Mouse (Mus musculus) CH12.LX (cell line): Measurements from ENCODE around the gene C130074G19Rik. TPM values are rescaled to one million over a fixed set of nuclear protein-coding genes. Genes with fewer than 3 reads are reported as not detected.

Experiments
- DNase-seq: peaks from one replicate; pipeline ENCODE4 v3.0.0-alpha.2; 2013; ENCODE audit errors: extremely low read depth
- H3K27ac ChIP-seq: 2 replicates; pipeline ENCODE4 v1.5.1; 2012; ENCODE audit warnings: low read depth, mild to moderate bottlenecking, control low read depth, moderate library complexity; ENCODE audit not compliant: insufficient read depth
- H3K27me3 ChIP-seq: replicated peaks from 2 replicates; pipeline ENCODE3; 2012; ENCODE audit warnings: inconsistent platforms
- H3K36me3 ChIP-seq, 2 experiments: replicated peaks in 1 of 2; 2 replicates each; pipeline versions ENCODE3 to v1.6.1; 2012; ENCODE audit warnings: inconsistent platforms in 1 of 2, low read length in 1 of 2, mild to moderate bottlenecking in 1 of 2, mixed read lengths in 1 of 2, moderate library complexity in 1 of 2; ENCODE audit not compliant: control insufficient read depth in 1 of 2, insufficient read depth in 1 of 2
- H3K4me1 ChIP-seq, 2 experiments: 2 replicates each; pipeline ENCODE4 v1.6.1; 2012; ENCODE audit warnings: inconsistent platforms in 1 of 2, moderate library complexity in 1 of 2; ENCODE audit not compliant: insufficient read depth in 2 of 2, control insufficient read depth in 1 of 2
- H3K4me2 ChIP-seq: 2 replicates; pipeline ENCODE4 v1.6.1; 2012; ENCODE audit warnings: low read depth, mild to moderate bottlenecking, control low read depth; ENCODE audit not compliant: poor library complexity, insufficient read depth, severe bottlenecking
- H3K4me3 ChIP-seq, 3 experiments: fragments of 150-350 bp in 1 of 3; sonication (generic) in 1 of 3; replicated peaks in 1 of 3; 2 replicates each; pipeline versions ENCODE3 to v1.5.1; 2011 to 2012; ENCODE audit warnings: low read depth in 2 of 3, low read length in 2 of 3, mild to moderate bottlenecking in 2 of 3, moderate library complexity in 2 of 3, control low read depth in 1 of 3, improper control_type of control experiment in 1 of 3, inconsistent platforms in 1 of 3, mixed read lengths in 1 of 3; ENCODE audit not compliant: poor library complexity in 1 of 3
- H3K79me2 ChIP-seq: replicated peaks from 2 replicates; pipeline ENCODE4 v1.6.1; 2012; ENCODE audit warnings: mild to moderate bottlenecking, moderate library complexity; ENCODE audit not compliant: control insufficient read depth, poor library complexity, insufficient read depth, severe bottlenecking; ENCODE audit errors: extremely low read depth
- H3K9ac ChIP-seq: 2 replicates; pipeline ENCODE4 v1.6.1; 2012; ENCODE audit warnings: low read depth, mild to moderate bottlenecking, control low read depth, moderate library complexity; ENCODE audit not compliant: insufficient read depth
- H3K9me3 ChIP-seq: replicated peaks from 2 replicates; pipeline ENCODE3; 2012; ENCODE audit warnings: low read length, inconsistent platforms, mixed read lengths
- BHLHE40 ChIP-seq: IDR thresholded peaks from 2 replicates; pipeline ENCODE4 v1.6.1; 2011; ENCODE audit warnings: mild to moderate bottlenecking, low read depth, low read length, improper control_type of control experiment
- CHD2 ChIP-seq: IDR thresholded peaks from 2 replicates; pipeline ENCODE4 v1.6.1; 2011; ENCODE audit warnings: low read length, improper control_type of control experiment
- CTCF ChIP-seq, 2 experiments: IDR thresholded peaks in 1 of 2; conservative IDR thresholded peaks in 1 of 2; 2 replicates each; pipeline ENCODE4 v1.5.1; 2011 to 2012; ENCODE audit warnings: low read depth in 2 of 2, low read length in 2 of 2, improper control_type of control experiment in 1 of 2, inconsistent platforms in 1 of 2, mild to moderate bottlenecking in 1 of 2, moderate library complexity in 1 of 2
- E2F4 ChIP-seq: IDR thresholded peaks from 2 replicates; pipeline ENCODE4 v1.6.1; 2011; ENCODE audit warnings: low read depth, low read length, improper control_type of control experiment; ENCODE audit not compliant: insufficient replicate concordance
- GABPA ChIP-seq: IDR thresholded peaks from 2 replicates; pipeline ENCODE4 v1.6.1; 2012; ENCODE audit warnings: low read depth, low read length, improper control_type of control experiment, inconsistent platforms; ENCODE audit not compliant: insufficient replicate concordance
- HCFC1 ChIP-seq: IDR thresholded peaks from 2 replicates; pipeline ENCODE4 v1.6.1; 2012; ENCODE audit warnings: low read depth, mild to moderate bottlenecking, inconsistent platforms, low read length, improper control_type of control experiment
- JUND ChIP-seq: conservative IDR thresholded peaks from 2 replicates; pipeline ENCODE4 v1.6.1; 2011; ENCODE audit warnings: low read depth, low read length, improper control_type of control experiment
- KAT2A ChIP-seq: IDR thresholded peaks from 2 replicates; pipeline ENCODE4 v1.6.1; 2012; ENCODE audit warnings: low read length, improper control_type of control experiment, inconsistent platforms; ENCODE audit not compliant: insufficient replicate concordance
- MAX ChIP-seq: IDR thresholded peaks from 2 replicates; pipeline ENCODE4 v1.6.1; 2011; ENCODE audit warnings: low read length, improper control_type of control experiment
- MEF2A ChIP-seq: IDR thresholded peaks from 2 replicates; pipeline ENCODE4 v1.6.1; 2014; ENCODE audit warnings: low read depth, mild to moderate bottlenecking, inconsistent platforms, low read length, improper control_type of control experiment, borderline replicate concordance
- MXI1 ChIP-seq: IDR thresholded peaks from 2 replicates; pipeline ENCODE4 v1.6.1; 2011; ENCODE audit warnings: mild to moderate bottlenecking, low read depth, low read length, improper control_type of control experiment
- MYC ChIP-seq: IDR thresholded peaks from 2 replicates; pipeline ENCODE4 v1.6.1; 2011; ENCODE audit warnings: low read depth, mild to moderate bottlenecking, improper control_type of control experiment, low read length
- NELFE ChIP-seq: IDR thresholded peaks from 2 replicates; pipeline ENCODE4 v1.6.1; 2011; ENCODE audit warnings: low read depth, low read length, improper control_type of control experiment
- PAX5 ChIP-seq: IDR thresholded peaks from 2 replicates; pipeline ENCODE4 v1.6.1; 2012; ENCODE audit warnings: low read length, inconsistent platforms, mixed read lengths
- POLR2A ChIP-seq: IDR thresholded peaks from 2 replicates; pipeline ENCODE4 v1.6.1; 2011; ENCODE audit warnings: low read depth, mild to moderate bottlenecking, improper control_type of control experiment, low read length
- POLR2AphosphoS2 ChIP-seq: IDR thresholded peaks from 2 replicates; pipeline ENCODE4 v1.6.1; 2011; ENCODE audit warnings: low read depth, low read length, improper control_type of control experiment
- RAD21 ChIP-seq: IDR thresholded peaks from 2 replicates; pipeline ENCODE4 v1.6.1; 2011; ENCODE audit warnings: low read depth, mild to moderate bottlenecking, low read length, improper control_type of control experiment, moderate library complexity
- RCOR1 ChIP-seq: conservative IDR thresholded peaks from 2 replicates; pipeline ENCODE4 v1.6.1; 2012; ENCODE audit warnings: low read depth, mild to moderate bottlenecking, inconsistent platforms, low read length, improper control_type of control experiment
- SIN3A ChIP-seq: IDR thresholded peaks from 2 replicates; pipeline ENCODE4 v1.6.1; 2012; ENCODE audit warnings: low read length, improper control_type of control experiment, inconsistent platforms
- SMC3 ChIP-seq: IDR thresholded peaks from 2 replicates; pipeline ENCODE4 v1.6.1; 2011; ENCODE audit warnings: low read depth, low read length, improper control_type of control experiment
- TBP ChIP-seq: conservative IDR thresholded peaks from 2 replicates; pipeline ENCODE4 v1.6.1; 2011; ENCODE audit warnings: low read depth, low read length, improper control_type of control experiment
- TCF12 ChIP-seq: IDR thresholded peaks from 2 replicates; pipeline ENCODE4 v1.6.1; 2014; ENCODE audit warnings: low read depth, mild to moderate bottlenecking, inconsistent platforms, low read length, improper control_type of control experiment
- UBTF ChIP-seq: IDR thresholded peaks from 2 replicates; pipeline ENCODE4 v1.6.1; 2012; ENCODE audit warnings: low read depth, mild to moderate bottlenecking, inconsistent platforms, low read length, improper control_type of control experiment, moderate library complexity
- USF2 ChIP-seq: conservative IDR thresholded peaks from 2 replicates; pipeline ENCODE4 v1.6.1; 2011; ENCODE audit warnings: low read depth, low read length, improper control_type of control experiment
- ZKSCAN1 ChIP-seq: IDR thresholded peaks from 2 replicates; pipeline ENCODE4 v1.6.1; 2012; ENCODE audit warnings: low read depth, inconsistent platforms, low read length, improper control_type of control experiment, borderline replicate concordance
- ZNF384 ChIP-seq: IDR thresholded peaks from 2 replicates; pipeline ENCODE4 v1.6.1; 2012; ENCODE audit warnings: low read depth, low read length, improper control_type of control experiment, inconsistent platforms
- dilution Hi-C: fragments of 300-500 bp; cut with MboI; formaldehyde crosslinking; loops from 2 replicates; pipeline ENCODE4 v1.14.3; 2020; ENCODE audit warnings: low sequenced_read_pairs; ENCODE audit not compliant: extremely low pct_unique_long_range_greater_than_20kb, extremely low pct_ligation_motif_present
- in situ Hi-C: fragments of 300-500 bp; cut with MboI; formaldehyde crosslinking; loops from 3 replicates; pipeline ENCODE4 v1.14.3; 2019; ENCODE audit warnings: low sequenced_read_pairs, low pct_ligation_motif_present, low pct_unique_long_range_greater_than_20kb, mixed read lengths
- polyA plus RNA-seq: library from polyadenylated mRNA; unstranded; fragments of >175 nt; gene quantifications from 2 replicates; pipeline ENCODE4 v1.2.1, GENCODE M21; 2012; ENCODE audit warnings: low read depth; ENCODE audit not compliant: insufficient read length
- total RNA-seq, 2 experiments: library from RNA; depleted of rRNA; stranded (reverse); fragments of 300-350 nt in 1 of 2; fragments of >200 nt in 1 of 2; gene quantifications; 2 replicates each; pipeline ENCODE4 v1.2.3; 2012 to 2014

The C130074G19Rik gene
- total and polyA plus RNA-seq, 3 experiments, result not detected

GRCm38 (mm10) chr1:184877306-184877705 lies 5.7 kb downstream of the C130074G19Rik start:
- Histone ChIP-seq H3K9me3 (no peaks in the 10 kb centered on the region), H3K36me3 (no peaks in the 10 kb centered on the region), H3K9ac (no peak overlapping the region), H3K27ac (no peak overlapping the region), H3K27me3 (peaks cover 2% of the 10 kb centered on the region), H3K4me3 (no peak overlapping the region), H3K4me1 (0 out of 4 replicates have a peak, but pooled peaks cover 0 to 3% of the 10 kb centered on the region in 2 experiments), H3K79me2 (no peaks in the 10 kb centered on the region), H3K4me2 (no peak overlapping the region)
- no peak for DNase-seq
- in situ Hi-C loops, result no loop called here
- dilution Hi-C loops, result no loop called here
- TF ChIP-seq GABPA, result no peak
- TF ChIP-seq NELFE, result no peak
- no peak for TF ChIP-seq JUND
- no peak for TF ChIP-seq MAX
- no peak for TF ChIP-seq HCFC1
- no peak for TF ChIP-seq E2F4
- TF ChIP-seq POLR2AphosphoS2, result no peak
- no peak for TF ChIP-seq BHLHE40
- no peak for TF ChIP-seq ZKSCAN1
- no peak for TF ChIP-seq SMC3
- no peak for TF ChIP-seq TCF12
- no peak for TF ChIP-seq MEF2A

GRCm38 (mm10) chr1:184873910-184874309 lies 9.1 kb downstream of the C130074G19Rik start:
- H3K27ac ChIP-seq, result no peak overlapping the region
- in situ Hi-C loops, result no loop called here

More at GRCm38 (mm10) chr1:184873910-184874309, 9.1 kb downstream of the C130074G19Rik start:
- Histone ChIP-seq H3K9me3 (no peaks in the 10 kb centered on the region), H3K36me3 (no peaks in the 10 kb centered on the region), H3K4me1 (peaks cover 0 to 4% of the 10 kb centered on the region in 2 experiments; a peak in 1 of 4 replicates), H3K79me2 (no peaks in the 10 kb centered on the region), H3K4me2 (no peak overlapping the region), H3K27me3 (peaks cover 2% of the 10 kb centered on the region), H3K9ac (no peak overlapping the region), H3K4me3 (no peak overlapping the region)
- TF ChIP-seq JUND (no peak), RAD21 (no peak), POLR2AphosphoS2 (no peak), POLR2A (no peak), MEF2A (no peak), KAT2A (no peak), CHD2 (no peak), RCOR1 (no peak), UBTF (no peak), USF2 (no peak), MXI1 (no peak), PAX5 (no peak), CTCF (conservative IDR thresholded peaks at IDR 0.05 in 1 of 2, IDR thresholded peaks at IDR 0.05 in 1 of 2; ENCODE audit: low read depth in 2 of 2, low read length in 2 of 2) (no peak), SIN3A (no peak), ZNF384 (no peak), SMC3 (no peak), TBP (no peak), MYC (no peak)
- dilution Hi-C loops, result no loop called here
- DNase-seq, result no peak
